Mouse (Mus musculus) small intestine, adult 2 months (tissue): ENCODE results near the gene Rab36. TPM values are rescaled to one million over a fixed set of nuclear protein-coding genes. Genes with fewer than 3 reads are reported as not detected.

Experiments used
- H3K27ac ChIP-seq: fragments of 200-500 bp; 2 replicates; pipeline ENCODE4 v1.5.1; 2012; ENCODE audit warnings: low read depth, low read length, control low read depth, inconsistent platforms; ENCODE audit not compliant: insufficient read depth
- H3K27me3 ChIP-seq: fragments of 200-500 bp; 2 replicates; pipeline ENCODE4 v1.6.1; 2012; ENCODE audit warnings: mild to moderate bottlenecking, moderate library complexity, low read length, inconsistent platforms; ENCODE audit not compliant: control insufficient read depth, insufficient read depth
- H3K36me3 ChIP-seq: fragments of 200-500 bp; 2 replicates; pipeline ENCODE4 v1.6.1; 2012; ENCODE audit warnings: mild to moderate bottlenecking, low read length, control low read depth, inconsistent platforms; ENCODE audit not compliant: control insufficient read depth, insufficient read depth
- H3K4me1 ChIP-seq: fragments of 200-500 bp; 2 replicates; pipeline ENCODE4 v1.6.1; 2012; ENCODE audit warnings: low read length, inconsistent platforms, mixed read lengths; ENCODE audit not compliant: control insufficient read depth, insufficient read depth, insufficient read length
- H3K4me3 ChIP-seq: fragments of 200-500 bp; 2 replicates; pipeline ENCODE4 v1.5.1; 2012; ENCODE audit warnings: low read depth, mild to moderate bottlenecking, control low read depth, inconsistent platforms, low read length, moderate library complexity
- CTCF ChIP-seq: fragments of 200-500 bp; IDR thresholded peaks from 2 replicates; pipeline ENCODE4 v1.5.1; 2012; ENCODE audit warnings: low read depth, mild to moderate bottlenecking, control low read depth, inconsistent platforms, low read length, moderate library complexity, mixed read lengths; ENCODE audit not compliant: insufficient replicate concordance, insufficient read length; ENCODE audit errors: extremely low read depth
- POLR2A ChIP-seq: fragments of 200-500 bp; IDR thresholded peaks from 2 replicates; pipeline ENCODE4 v1.6.1; 2012; ENCODE audit warnings: low read depth, mild to moderate bottlenecking, control low read depth, inconsistent platforms, low read length, moderate library complexity
- WGBS: fragments of 180-500 bp; shearing (Covaris S2); methylation state at CpG from one replicate; pipeline ENCODE4 v1.1.7; 2018; 5-methylcytosine and 5-hydroxymethylcytosine counted together
- polyA plus RNA-seq: library from polyadenylated mRNA; depleted of rRNA; stranded (reverse); fragments of >200 nt; gene quantifications from 2 replicates; pipeline ENCODE4 v1.2.3, GENCODE M21; 2012

Rab36 gene
- polyA plus RNA-seq, 1 experiment: 1.6 TPM

DNA sequence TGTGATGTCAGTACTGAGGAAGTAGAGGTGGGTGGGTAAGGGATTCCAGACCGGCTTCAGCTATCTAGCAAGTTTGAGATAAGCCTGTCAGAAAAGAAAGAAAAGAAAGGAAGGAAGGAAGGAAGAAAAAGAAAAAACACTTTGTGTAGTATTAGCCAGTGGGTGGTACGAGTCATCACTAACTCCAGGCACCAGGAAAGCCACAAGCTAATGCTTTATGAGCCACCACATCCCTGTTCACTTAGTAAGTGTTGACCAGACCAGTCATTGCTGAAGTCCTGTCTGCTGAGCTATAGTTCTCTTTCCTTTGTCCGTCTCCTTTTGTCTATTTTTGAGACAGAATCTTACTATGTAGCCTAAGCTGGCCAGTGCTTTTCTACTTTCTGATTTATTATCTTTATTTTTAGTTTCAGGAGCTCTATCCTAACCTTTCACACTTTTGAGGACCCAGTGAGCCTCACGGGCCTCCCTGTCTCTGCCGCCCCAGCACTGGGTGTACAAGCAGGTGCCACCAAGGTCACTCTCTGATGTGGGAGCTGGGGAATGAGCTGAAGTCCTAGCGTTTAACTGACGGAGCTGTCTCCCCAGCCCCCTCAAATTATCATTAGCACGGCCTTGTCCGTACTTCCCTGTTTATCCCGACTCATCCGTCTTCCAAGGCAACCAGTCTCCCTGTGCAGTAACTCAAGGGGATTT, 33.6 kb downstream of the Rab36 start:
- Histone ChIP-seq H3K27ac (no peak overlapping the region), H3K27me3 (no peaks in the 10 kb centered on the region), H3K36me3 (0 out of 2 replicates have a peak, but pooled peaks cover 2% of the 10 kb centered on the region), H3K4me3 (no peak overlapping the region), H3K4me1 (peaks cover 9% of the 10 kb centered on the region; the same call in 1 of the 2 replicates)
- no peak for TF ChIP-seq POLR2A
- 67% methylated on average over 11 of the region's 11 CpGs for WGBS

DNA sequence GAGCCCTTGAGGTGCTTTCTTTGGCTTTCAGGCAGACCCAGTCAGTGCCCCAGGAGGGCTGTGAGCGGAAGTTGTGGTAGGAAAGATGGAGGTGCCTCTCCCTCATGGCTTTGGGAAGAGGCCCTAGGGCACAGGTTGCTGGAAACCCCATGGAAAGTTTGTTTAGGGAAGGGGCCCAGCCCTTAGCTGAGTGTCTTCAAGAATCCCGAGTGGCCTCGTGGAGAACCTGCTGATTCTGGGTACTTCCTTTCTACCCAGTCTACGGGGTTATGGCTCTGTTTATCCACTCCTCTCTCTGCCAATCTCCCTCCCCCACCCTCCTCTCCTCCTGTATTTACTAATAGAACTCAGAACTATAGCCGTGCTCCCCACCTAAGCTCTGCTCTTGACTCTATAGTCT, 38.8 kb downstream of the Rab36 start:
- H3K27me3 ChIP-seq: no peaks in the 10 kb centered on the region
- no peaks in the 10 kb centered on the region for H3K36me3 ChIP-seq
- no peaks in the 10 kb centered on the region for H3K4me1 ChIP-seq
- no peak overlapping the region for H3K4me3 ChIP-seq
- H3K27ac ChIP-seq: no peak overlapping the region
- 63% methylated on average over 5 of the region's 5 CpGs for WGBS
- TF ChIP-seq POLR2A (no peak), CTCF (no peak)

DNA sequence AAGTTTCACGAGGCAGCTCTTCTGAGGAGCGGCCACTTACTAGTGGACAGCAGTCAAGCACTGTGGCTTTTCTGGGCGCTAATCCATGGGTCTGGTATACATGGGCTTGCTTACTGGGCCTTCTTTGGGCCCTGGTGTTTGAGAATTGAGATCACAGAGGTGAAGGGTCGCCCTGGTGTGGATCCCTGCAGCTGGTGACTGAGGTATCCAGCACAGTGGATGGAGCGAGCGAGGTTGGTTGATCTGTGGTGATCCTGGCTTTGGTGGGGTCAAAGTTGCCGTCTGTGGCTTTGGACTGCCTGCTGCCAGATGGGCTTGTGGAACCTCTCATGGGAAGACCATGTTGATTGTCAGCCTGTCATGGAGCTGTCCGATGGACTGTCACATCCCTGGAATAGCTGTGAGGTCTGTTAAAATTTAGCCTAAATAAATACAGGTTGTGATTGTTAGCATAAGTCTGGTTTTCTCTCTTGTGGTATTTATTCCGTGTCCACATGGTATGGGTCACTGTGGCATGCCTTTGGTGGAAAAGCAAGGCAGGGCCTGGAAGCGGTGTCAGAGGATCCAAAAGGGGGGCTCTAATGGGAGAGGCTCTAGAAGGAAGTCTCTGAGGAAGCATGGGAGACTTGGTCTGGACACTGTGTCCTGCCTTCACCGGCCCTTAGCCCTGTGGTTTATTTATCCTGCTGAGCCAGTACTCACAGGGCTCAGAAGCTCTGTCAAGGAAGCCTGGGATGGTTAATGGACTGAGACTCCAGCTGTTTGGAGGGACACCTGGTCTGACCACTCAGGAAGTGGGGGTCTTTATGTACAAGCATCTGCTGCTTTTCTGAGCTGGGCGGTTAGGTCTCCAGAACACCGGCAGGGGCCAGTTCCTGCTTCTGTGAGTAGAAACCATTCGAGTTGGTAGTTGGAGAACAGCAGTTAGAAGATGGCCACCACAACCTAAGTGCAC, 41.6 kb downstream of the Rab36 start:
- H3K27ac ChIP-seq: no peak overlapping the region
- no peak overlapping the region for H3K4me3 ChIP-seq
- H3K36me3 ChIP-seq: no peaks in the 10 kb centered on the region
- 81% methylated on average over 14 of the region's 14 CpGs for WGBS
- H3K27me3 ChIP-seq: no peaks in the 10 kb centered on the region
- no peaks in the 10 kb centered on the region for H3K4me1 ChIP-seq
- TF ChIP-seq CTCF: no peak

DNA sequence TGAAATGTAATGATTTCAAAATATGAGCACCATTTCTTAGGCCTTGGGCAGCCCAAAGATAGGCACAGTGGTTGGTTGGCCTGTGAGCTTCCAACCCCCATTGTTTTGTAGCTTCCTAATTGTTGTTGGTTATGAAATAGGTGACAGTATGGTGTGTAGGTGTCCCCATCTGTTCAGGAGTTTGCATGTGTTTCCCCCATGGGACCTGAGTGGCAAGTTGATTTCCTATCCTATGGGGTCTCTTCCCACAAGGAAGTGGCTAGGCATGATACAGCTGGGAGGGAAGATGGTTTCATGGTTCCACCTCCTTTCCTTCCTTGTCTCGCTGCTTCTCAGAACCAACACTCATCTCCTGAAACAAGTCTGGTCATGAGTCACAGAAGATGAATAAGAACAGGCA, 48.5 kb downstream of the Rab36 start:
- WGBS: 90% methylated on average over 1 of the region's 1 CpGs
- no peak for TF ChIP-seq CTCF
- TF ChIP-seq POLR2A: no peak
- no peak overlapping the region for H3K4me3 ChIP-seq
- H3K36me3 ChIP-seq: no peaks in the 10 kb centered on the region
- no peaks in the 10 kb centered on the region for H3K27me3 ChIP-seq
- no peaks in the 10 kb centered on the region for H3K4me1 ChIP-seq
- H3K27ac ChIP-seq: no peak overlapping the region

DNA sequence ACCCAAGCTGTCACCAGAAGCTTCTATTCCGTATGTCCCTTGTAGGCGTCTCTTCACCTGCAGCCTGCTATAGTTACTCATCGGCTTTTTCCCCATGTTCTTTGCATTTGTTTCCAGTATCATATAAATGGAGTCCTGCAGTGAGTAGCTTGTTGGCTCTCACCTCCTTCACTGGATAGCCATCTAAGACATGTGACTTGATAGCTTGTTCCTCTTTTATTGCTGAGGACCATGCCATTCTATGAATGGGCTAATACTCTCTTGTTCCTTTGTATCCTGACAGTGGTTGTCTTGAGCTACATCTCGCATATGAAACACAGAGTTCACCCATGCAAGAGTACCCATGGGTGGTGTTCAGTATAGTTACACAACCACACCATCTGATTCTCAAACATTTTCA, 51.6 kb downstream of the Rab36 start:
- WGBS: 92% methylated on average over 4 of the region's 4 CpGs

DNA sequence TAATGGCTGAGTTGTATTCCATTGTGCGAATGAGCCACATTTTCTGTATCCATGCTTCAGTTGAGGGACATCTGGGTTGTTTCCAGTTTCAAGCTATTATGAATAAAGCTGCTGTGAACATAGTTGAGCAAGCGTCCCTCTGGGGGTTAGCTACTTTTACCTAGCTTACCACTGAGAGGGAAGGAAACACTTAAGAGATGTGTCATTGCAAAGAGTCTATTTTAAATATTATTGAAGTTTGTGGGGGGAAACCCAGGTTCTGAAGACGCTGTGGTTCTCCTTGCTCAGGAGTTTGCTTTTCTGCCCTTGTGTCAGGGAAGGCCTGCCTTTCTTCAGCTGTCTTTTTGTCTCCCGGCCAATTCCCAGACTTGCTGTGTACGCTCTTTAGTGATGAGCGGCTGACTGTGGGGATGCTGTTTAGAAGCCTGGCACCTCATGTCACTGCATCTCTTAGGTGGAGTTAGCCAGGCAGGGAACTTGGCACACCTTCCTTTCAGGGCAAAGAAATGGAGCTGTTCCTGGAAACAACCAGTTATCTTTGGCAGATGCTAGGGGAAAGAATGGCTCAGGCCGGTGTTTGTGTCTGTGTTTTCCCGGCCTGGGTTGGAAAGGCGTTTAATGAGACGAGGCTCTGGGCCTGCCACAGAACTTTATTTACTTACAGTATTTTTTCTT, 54.8 kb downstream of the Rab36 start:
- Histone ChIP-seq H3K27me3 (no peaks in the 10 kb centered on the region), H3K27ac (no peak overlapping the region), H3K36me3 (no peaks in the 10 kb centered on the region), H3K4me1 (no peaks in the 10 kb centered on the region; the same call in 1 of the 2 replicates), H3K4me3 (no peak overlapping the region)
- 78% methylated on average over 10 of the region's 10 CpGs for WGBS
- TF ChIP-seq CTCF (no peak), POLR2A (no peak)

More for the DNA sequence above, 51.6 kb downstream of the Rab36 start:
- H3K36me3 ChIP-seq: no peaks in the 10 kb centered on the region
- no peak overlapping the region for H3K4me3 ChIP-seq
- no peak overlapping the region for H3K27ac ChIP-seq
- TF ChIP-seq CTCF (no peak), POLR2A (no peak)
- H3K4me1 ChIP-seq: no peaks in the 10 kb centered on the region
- no peaks in the 10 kb centered on the region for H3K27me3 ChIP-seq
